Mouse (Mus musculus): ENCODE data around the gene Apbb2. TPM values are rescaled to one million over a fixed set of nuclear protein-coding genes. Genes with fewer than 3 reads are reported as not detected.

Gene Apbb2
- polyA plus RNA-seq, 1 experiment, result 19.1 TPM

GRCm38 (mm10) chr5:66469685-66470084, 148.9 kb downstream of the Apbb2 start:
- peaks cover 2% of the 10 kb centered on the region for H3K36me3 ChIP-seq (ENCODE audit: control insufficient read depth, insufficient read depth)
- no peak overlapping the region for H3K4me2 ChIP-seq (ENCODE audit: low read depth)
- no peak overlapping the region for H3ac ChIP-seq (ENCODE audit: control insufficient read depth, insufficient read length)
- H3K27me3 ChIP-seq (ENCODE audit: control insufficient read depth, insufficient read depth, insufficient read length), result no peaks in the 10 kb centered on the region
- TF ChIP-seq CEBPB (IDR thresholded peaks at IDR 0.05; ENCODE audit: insufficient read depth, poor library complexity, severe bottlenecking), result no peak
- TF ChIP-seq POLR2A (IDR thresholded peaks at IDR 0.05; ENCODE audit: insufficient read length, low read depth), result no peak
- TF ChIP-seq MYOD1 (IDR thresholded peaks at IDR 0.05; ENCODE audit: control insufficient read depth in 1 of 3, insufficient read length in 2 of 3, low read depth in 2 of 3), result no peak
- TF ChIP-seq POLR2AphosphoS2 (IDR thresholded peaks at IDR 0.05; ENCODE audit: insufficient read length, low read depth), result no peak
- TF ChIP-seq REST (IDR thresholded peaks at IDR 0.05; ENCODE audit: insufficient read depth, insufficient read length), result no peak
- no peak for TF ChIP-seq MAX (IDR thresholded peaks at IDR 0.05; ENCODE audit: low read depth)
- no peak for TF ChIP-seq MYOG (IDR thresholded peaks at IDR 0.05; ENCODE audit: control insufficient read depth in 1 of 3, insufficient read depth in 1 of 3, insufficient read length in 2 of 3, low read depth in 2 of 3)
- no peak for TF ChIP-seq TCF12 (IDR thresholded peaks at IDR 0.05; ENCODE audit: insufficient read depth, poor library complexity, severe bottlenecking)
- no peak for TF ChIP-seq USF1 (IDR thresholded peaks at IDR 0.05; ENCODE audit: low read depth)
- TF ChIP-seq SRF (IDR thresholded peaks at IDR 0.05; ENCODE audit: control insufficient read depth, insufficient read length, low read depth), result no peak
- TF ChIP-seq TCF3 (IDR thresholded peaks at IDR 0.05; ENCODE audit: insufficient read length, low read depth), result no peak
- no peak for TF ChIP-seq E2F4 (IDR thresholded peaks at IDR 0.05; ENCODE audit: insufficient read depth)
- no peak overlapping the region for H3K4me3 ChIP-seq
- no peaks in the 10 kb centered on the region for H3K79me2 ChIP-seq (ENCODE audit: control insufficient read depth, insufficient read depth)

- Histone ChIP-seq H3K27me3 (ENCODE audit: control insufficient read depth, insufficient read depth, insufficient read length) (no peaks in the 10 kb centered on the region), H3K4me3 (no peak overlapping the region), H3K36me3 (ENCODE audit: control insufficient read depth, insufficient read depth) (no peaks in the 10 kb centered on the region), H3K4me2 (ENCODE audit: low read depth) (peak overlapping the region; percentile 2), H3K79me2 (ENCODE audit: control insufficient read depth, insufficient read depth) (no peaks in the 10 kb centered on the region), H3ac (ENCODE audit: control insufficient read depth, insufficient read length) (no peak overlapping the region)
- TF ChIP-seq REST (IDR thresholded peaks at IDR 0.05; ENCODE audit: insufficient read depth, insufficient read length) (no peak), E2F4 (IDR thresholded peaks at IDR 0.05; ENCODE audit: insufficient read depth) (no peak), TCF12 (IDR thresholded peaks at IDR 0.05; ENCODE audit: insufficient read depth, poor library complexity, severe bottlenecking) (no peak), TCF3 (IDR thresholded peaks at IDR 0.05; ENCODE audit: insufficient read length, low read depth) (no peak), CEBPB (IDR thresholded peaks at IDR 0.05; ENCODE audit: insufficient read depth, poor library complexity, severe bottlenecking) (no peak), MAX (IDR thresholded peaks at IDR 0.05; ENCODE audit: low read depth) (no peak), SRF (IDR thresholded peaks at IDR 0.05; ENCODE audit: control insufficient read depth, insufficient read length, low read depth) (no peak), POLR2AphosphoS2 (IDR thresholded peaks at IDR 0.05; ENCODE audit: insufficient read length, low read depth) (no peak), MYOG (IDR thresholded peaks at IDR 0.05; ENCODE audit: control insufficient read depth in 1 of 3, insufficient read depth in 1 of 3, insufficient read length in 2 of 3, low read depth in 2 of 3) (no peak), MYOD1 (IDR thresholded peaks at IDR 0.05; ENCODE audit: control insufficient read depth in 1 of 3, insufficient read length in 2 of 3, low read depth in 2 of 3) (no peak), POLR2A (IDR thresholded peaks at IDR 0.05; ENCODE audit: insufficient read length, low read depth) (no peak), USF1 (IDR thresholded peaks at IDR 0.05; ENCODE audit: low read depth) (no peak)
Measured at GRCm38 (mm10) chr5:66468331-66469001, 150.1 kb downstream of the Apbb2 start.

GRCm38 (mm10) chr5:66462665-66463064, 155.9 kb downstream of the Apbb2 start:
- Histone ChIP-seq H3K36me3 (ENCODE audit: control insufficient read depth, insufficient read depth) (peaks cover 26% of the 10 kb centered on the region), H3K27me3 (ENCODE audit: control insufficient read depth, insufficient read depth, insufficient read length) (no peaks in the 10 kb centered on the region), H3K4me3 (no peak overlapping the region), H3K4me2 (ENCODE audit: low read depth) (no peak overlapping the region), H3K79me2 (ENCODE audit: control insufficient read depth, insufficient read depth) (peaks cover 10% of the 10 kb centered on the region), H3ac (ENCODE audit: control insufficient read depth, insufficient read length) (no peak overlapping the region)
- TF ChIP-seq TCF3 (IDR thresholded peaks at IDR 0.05; ENCODE audit: insufficient read length, low read depth), result no peak

GRCm38 (mm10) chr5:66458851-66459250, 159.7 kb downstream of the Apbb2 start:
- Histone ChIP-seq H3K79me2 (ENCODE audit: control insufficient read depth, insufficient read depth) (peaks cover 23% of the 10 kb centered on the region), H3K27me3 (ENCODE audit: control insufficient read depth, insufficient read depth, insufficient read length) (no peaks in the 10 kb centered on the region)
- TF ChIP-seq USF1 (IDR thresholded peaks at IDR 0.05; ENCODE audit: low read depth) (no peak), E2F4 (IDR thresholded peaks at IDR 0.05; ENCODE audit: insufficient read depth) (no peak), MYOG (IDR thresholded peaks at IDR 0.05; ENCODE audit: control insufficient read depth in 1 of 3, insufficient read depth in 1 of 3, insufficient read length in 2 of 3, low read depth in 2 of 3) (no peak), TCF3 (IDR thresholded peaks at IDR 0.05; ENCODE audit: insufficient read length, low read depth) (no peak), CEBPB (IDR thresholded peaks at IDR 0.05; ENCODE audit: insufficient read depth, poor library complexity, severe bottlenecking) (no peak), TCF12 (IDR thresholded peaks at IDR 0.05; ENCODE audit: insufficient read depth, poor library complexity, severe bottlenecking) (no peak), MYOD1 (IDR thresholded peaks at IDR 0.05; ENCODE audit: control insufficient read depth in 1 of 3, insufficient read length in 2 of 3, low read depth in 2 of 3) (no peak), MAX (IDR thresholded peaks at IDR 0.05; ENCODE audit: low read depth) (no peak), REST (IDR thresholded peaks at IDR 0.05; ENCODE audit: insufficient read depth, insufficient read length) (no peak), POLR2AphosphoS2 (IDR thresholded peaks at IDR 0.05; ENCODE audit: insufficient read length, low read depth) (no peak), POLR2A (IDR thresholded peaks at IDR 0.05; ENCODE audit: insufficient read length, low read depth) (no peak)

GRCm38 (mm10) chr5:66455271-66455670, 163.3 kb downstream of the Apbb2 start:
- Histone ChIP-seq H3K79me2 (ENCODE audit: control insufficient read depth, insufficient read depth) (peaks cover 27% of the 10 kb centered on the region), H3K4me2 (ENCODE audit: low read depth) (no peak overlapping the region), H3ac (ENCODE audit: control insufficient read depth, insufficient read length) (no peak overlapping the region), H3K4me3 (no peak overlapping the region), H3K36me3 (ENCODE audit: control insufficient read depth, insufficient read depth) (peaks cover 19% of the 10 kb centered on the region), H3K27me3 (ENCODE audit: control insufficient read depth, insufficient read depth, insufficient read length) (no peaks in the 10 kb centered on the region)
- TF ChIP-seq TCF3 (IDR thresholded peaks at IDR 0.05; ENCODE audit: insufficient read length, low read depth) (no peak), E2F4 (IDR thresholded peaks at IDR 0.05; ENCODE audit: insufficient read depth) (no peak), MYOG (IDR thresholded peaks at IDR 0.05; ENCODE audit: control insufficient read depth in 1 of 3, insufficient read depth in 1 of 3, insufficient read length in 2 of 3, low read depth in 2 of 3) (no peak), POLR2AphosphoS2 (IDR thresholded peaks at IDR 0.05; ENCODE audit: insufficient read length, low read depth) (no peak), REST (IDR thresholded peaks at IDR 0.05; ENCODE audit: insufficient read depth, insufficient read length) (no peak), CEBPB (IDR thresholded peaks at IDR 0.05; ENCODE audit: insufficient read depth, poor library complexity, severe bottlenecking) (no peak), POLR2A (IDR thresholded peaks at IDR 0.05; ENCODE audit: insufficient read length, low read depth) (no peak)

More at GRCm38 (mm10) chr5:66458851-66459250, 159.7 kb downstream of the Apbb2 start:
- H3ac ChIP-seq (ENCODE audit: control insufficient read depth, insufficient read length), result no peak overlapping the region
- no peak overlapping the region for H3K4me2 ChIP-seq (ENCODE audit: low read depth)
- H3K4me3 ChIP-seq, result no peak overlapping the region
- peaks cover 26% of the 10 kb centered on the region for H3K36me3 ChIP-seq (ENCODE audit: control insufficient read depth, insufficient read depth)
